Comparison of ENCODE assay signal across 18 mouse cellular contexts in genomic region chr12:85643735-85644134, GRCm38 (mm10). TPM values are rescaled to one million over a fixed set of nuclear protein-coding genes. Genes with fewer than 3 reads are reported as not detected.
DNase-seq lines count a peak whose midpoint lies in the region; ATAC-seq and TF ChIP-seq lines count a peak whose summit lies in the region.
"Had no signal": no experiment of that assay in that cellular context is flagged by ENCODE, and none has a peak within 500 bp of the region (broad histone marks: within the 10 kb centered on the region; RNA-seq: fewer than 3 reads in every experiment).

No protein-coding gene starts in this region.

- no peak for DNase-seq in hindbrain, embryonic 10.5 days (ENCODE audit: low spot score)
- no peak for DNase-seq in hindbrain, embryonic 11.5 days (ENCODE audit: low spot score)
- DNase-seq in lung, postnatal 0 days (ENCODE audit: low spot score) = peak; percentile 52
- DNase-seq in lung, adult 2 months = no peak
- peak; percentile 14 for DNase-seq in adrenal gland, postnatal 25 days
- DNase-seq: cerebellum, adult 11 months; cerebellum, postnatal 10 days; gastrocnemius, postnatal 36 days; lung, embryonic 14.5 days; right cerebral cortex, postnatal 25 days had no signal

- H3K27me3 ChIP-seq in hindbrain, embryonic 10.5 days (ENCODE audit: insufficient read depth, poor library complexity, severe bottlenecking) = no peaks in the 10 kb centered on the region
- no peaks in the 10 kb centered on the region for H3K27me3 ChIP-seq in hindbrain, embryonic 11.5 days (ENCODE audit: control insufficient read depth, insufficient read depth, low read length)
- no peaks in the 10 kb centered on the region for H3K27me3 ChIP-seq in lung, postnatal 0 days (replicated peaks; ENCODE audit: insufficient read depth, low read length)
- no peaks in the 10 kb centered on the region for H3K27me3 ChIP-seq in myocyte (ENCODE audit: control insufficient read depth, insufficient read depth, insufficient read length)
- H3K27me3 ChIP-seq: embryonic facial prominence, embryonic 13.5 days had no signal

- peaks cover 12% of the 10 kb centered on the region for H3K4me1 ChIP-seq in hindbrain, embryonic 10.5 days (replicated peaks)
- no peaks in the 10 kb centered on the region for H3K4me1 ChIP-seq in hindbrain, embryonic 11.5 days (replicated peaks; ENCODE audit: control insufficient read depth, insufficient read depth, low read length)
- peaks cover 26% of the 10 kb centered on the region for H3K4me1 ChIP-seq in lung, postnatal 0 days (ENCODE audit: insufficient read depth, low read depth, low read length)
- peaks cover 29% of the 10 kb centered on the region for H3K4me1 ChIP-seq in lung, adult 2 months (ENCODE audit: control insufficient read depth, insufficient read depth, low read length)

- H3K9me3 ChIP-seq in hindbrain, embryonic 10.5 days = no peaks in the 10 kb centered on the region
- H3K9me3 ChIP-seq in hindbrain, embryonic 11.5 days (ENCODE audit: control insufficient read depth, low read length) = no peaks in the 10 kb centered on the region
- H3K9me3 ChIP-seq in lung, postnatal 0 days (ENCODE audit: low read length) = no peaks in the 10 kb centered on the region
- H3K9me3 ChIP-seq: embryonic facial prominence, embryonic 13.5 days; heart, embryonic 10.5 days; limb, embryonic 10.5 days; midbrain, embryonic 10.5 days had no signal

- H3K9ac ChIP-seq in hindbrain, embryonic 11.5 days (ENCODE audit: low read depth, low read length) = no peak overlapping the region
- H3K9ac ChIP-seq in lung, postnatal 0 days (replicated peaks; ENCODE audit: low read depth) = no peak overlapping the region
- H3K9ac ChIP-seq: embryonic facial prominence, embryonic 13.5 days; hindbrain, embryonic 14.5 days; lung, embryonic 14.5 days had no signal

- no peak for ATAC-seq in hindbrain, embryonic 11.5 days (ENCODE audit: low FRiP score)
- no peak for ATAC-seq in lung, postnatal 0 days
- no peak for ATAC-seq in cerebellum, adult (ENCODE audit: insufficient number of reproducible peaks, low FRiP score, low TSS enrichment)
- ATAC-seq: forebrain, embryonic 16.5 days had no signal

- H3ac ChIP-seq in myocyte (ENCODE audit: control insufficient read depth, insufficient read length) = no peak overlapping the region

- peak overlapping the region; percentile 3; the same call in 1 of the 2 replicates for H3K27ac ChIP-seq in hindbrain, embryonic 10.5 days
- no peak overlapping the region for H3K27ac ChIP-seq in hindbrain, embryonic 11.5 days (ENCODE audit: low read depth, low read length)
- no peak overlapping the region for H3K27ac ChIP-seq in lung, postnatal 0 days (ENCODE audit: low read length)
- H3K27ac ChIP-seq: embryonic facial prominence, embryonic 13.5 days; heart, embryonic 10.5 days; hindbrain, embryonic 14.5 days; limb, embryonic 10.5 days; midbrain, embryonic 10.5 days had no signal

- H3K36me3 ChIP-seq in hindbrain, embryonic 10.5 days = 0 out of 2 replicates have a peak, but pooled peaks cover 4% of the 10 kb centered on the region
- no peaks in the 10 kb centered on the region for H3K36me3 ChIP-seq in hindbrain, embryonic 11.5 days (ENCODE audit: control insufficient read depth, insufficient read depth, low read length)
- H3K36me3 ChIP-seq in lung, postnatal 0 days (ENCODE audit: insufficient read depth, low read length) = no peaks in the 10 kb centered on the region
- peaks cover 40% of the 10 kb centered on the region for H3K36me3 ChIP-seq in myocyte (ENCODE audit: control insufficient read depth, insufficient read depth)
- H3K36me3 ChIP-seq: limb, embryonic 10.5 days had no signal

- 79% methylated on average over 5 of the region's 5 CpGs for WGBS in hindbrain, embryonic 10.5 days
- 84% methylated on average over 5 of the region's 5 CpGs for WGBS in hindbrain, embryonic 11.5 days
- 72% methylated on average over 5 of the region's 5 CpGs for WGBS in lung, postnatal 0 days
- 72% methylated on average over 5 of the region's 5 CpGs for WGBS in lung, adult 2 months

- no peaks in the 10 kb centered on the region for H3K79me2 ChIP-seq in myocyte (ENCODE audit: control insufficient read depth, insufficient read depth)

- TF ChIP-seq EP300 in lung, postnatal 0 days (IDR thresholded peaks at IDR 0.05) = no peak

- no peak overlapping the region for H3K4me2 ChIP-seq in hindbrain, embryonic 11.5 days (replicated peaks; ENCODE audit: low read depth, low read length)
- H3K4me2 ChIP-seq in lung, postnatal 0 days (replicated peaks; ENCODE audit: low read depth, low read length) = no peak overlapping the region
- H3K4me2 ChIP-seq in myocyte (ENCODE audit: low read depth) = no peak overlapping the region
- H3K4me2 ChIP-seq: embryonic facial prominence, embryonic 13.5 days; hindbrain, embryonic 14.5 days; lung, embryonic 14.5 days had no signal

- no peak for TF ChIP-seq CTCF in lung, postnatal 0 days (IDR thresholded peaks at IDR 0.05)
- TF ChIP-seq CTCF in lung, adult 2 months (IDR thresholded peaks at IDR 0.05; ENCODE audit: insufficient read depth, low read length) = no peak

- no peak for TF ChIP-seq POLR2A in lung, adult 2 months (IDR thresholded peaks at IDR 0.05; ENCODE audit: borderline replicate concordance, extremely low read depth, low read depth, low read length)
- no peak for TF ChIP-seq POLR2A in myocyte (IDR thresholded peaks at IDR 0.05; ENCODE audit: insufficient read length, low read depth)

- H3K4me3 ChIP-seq in hindbrain, embryonic 10.5 days = no peak overlapping the region
- no peak overlapping the region for H3K4me3 ChIP-seq in hindbrain, embryonic 11.5 days (ENCODE audit: low read depth, low read length)
- H3K4me3 ChIP-seq in lung, postnatal 0 days (ENCODE audit: low read depth, low read length) = no peak overlapping the region
- H3K4me3 ChIP-seq in lung, adult 2 months (replicated peaks; ENCODE audit: extremely low read depth, low read depth, low read length) = no peak overlapping the region
- no peak overlapping the region for H3K4me3 ChIP-seq in myocyte
- H3K4me3 ChIP-seq: embryonic facial prominence, embryonic 13.5 days; heart, embryonic 10.5 days; limb, embryonic 10.5 days; midbrain, embryonic 10.5 days had no signal

TF ChIP-seq in myocyte, 11 proteins besides CTCF, POLR2A, EP300 and RAD21:
- TF ChIP-seq MAX (IDR thresholded peaks at IDR 0.05; ENCODE audit: low read depth) (no peak), POLR2AphosphoS2 (IDR thresholded peaks at IDR 0.05; ENCODE audit: insufficient read length, low read depth) (peak; percentile 53)
TF ChIP-seq in myocyte: peak in this region for 1.

RNA-seq across cellular contexts. Expression of gene Batf, which starts 42.7 kb away (rescaled TPM):
- 2.2 and 2.5 TPM in 2 replicates for polyA plus RNA-seq in hindbrain, embryonic 10.5 days (2016; fragmentation: Nextera tagmentation; extraction: Ambion mirVana)
- polyA plus RNA-seq in hindbrain, embryonic 11.5 days (2014; fragmentation: Nextera tagmentation; extraction: Ambion mirVana) = 1.8 and 2.2 TPM in 2 replicates
- polyA plus RNA-seq in lung, postnatal 0 days (2015; fragmentation: Nextera tagmentation; extraction: Ambion mirVana) = 27.9 and 28.6 TPM in 2 replicates
- 8.7 and 10.5 TPM in 2 replicates for polyA plus RNA-seq in lung, adult 2 months (2012; rRNA removed)
- not detected in 2 replicates for total RNA-seq in adrenal gland, postnatal 25 days (2021)
- polyA plus RNA-seq in myocyte (2012; fragmentation: generic; extraction: Trizol) = not detected
- total RNA-seq: gastrocnemius, postnatal 36 days had no signal

RNA-seq across cellular contexts. Expression of gene Jdp2, which starts 44.9 kb away (rescaled TPM):
- 0.25 TPM in 1 of 2 replicates, not detected in the other for polyA plus RNA-seq in hindbrain, embryonic 10.5 days (2016; fragmentation: Nextera tagmentation; extraction: Ambion mirVana)
- 0.25 and 0.43 TPM in 2 replicates for polyA plus RNA-seq in hindbrain, embryonic 11.5 days (2014; fragmentation: Nextera tagmentation; extraction: Ambion mirVana)
- 1.2 and 1.4 TPM in 2 replicates for polyA plus RNA-seq in lung, postnatal 0 days (2015; fragmentation: Nextera tagmentation; extraction: Ambion mirVana)
- 21.6 and 30.9 TPM in 2 replicates for polyA plus RNA-seq in lung, adult 2 months (2012; rRNA removed)
- total RNA-seq in adrenal gland, postnatal 25 days (2021) = 15.1 and 16.4 TPM in 2 replicates
- polyA plus RNA-seq in myocyte (2012; fragmentation: generic; extraction: Trizol) = 72.9 TPM
- polyA plus RNA-seq: limb, embryonic 10.5 days had no signal

Comparison
In these comparisons a context has a peak if more than half of its experiments do, and no peak if none do; other contexts are left out.
1. DNase-seq: peak in lung, postnatal 0 days (single experiment) and adrenal gland, postnatal 25 days (single experiment); none in hindbrain, embryonic 10.5 days (single experiment), hindbrain, embryonic 11.5 days (single experiment) and lung, adult 2 months (single experiment).